Mouse (Mus musculus) embryo, embryonic 9.5 days (tissue): ENCODE results near the gene S100a7a.
A peak's percentile ranks its signal among the peaks of the same experiment; 100 is the strongest.

ENCODE experiments used
- DNase-seq: peaks from one replicate; pipeline ENCODE4 v3.0.0-alpha.2; 2017; ENCODE audit errors: extremely low spot score

The S100a7a gene

DNA sequence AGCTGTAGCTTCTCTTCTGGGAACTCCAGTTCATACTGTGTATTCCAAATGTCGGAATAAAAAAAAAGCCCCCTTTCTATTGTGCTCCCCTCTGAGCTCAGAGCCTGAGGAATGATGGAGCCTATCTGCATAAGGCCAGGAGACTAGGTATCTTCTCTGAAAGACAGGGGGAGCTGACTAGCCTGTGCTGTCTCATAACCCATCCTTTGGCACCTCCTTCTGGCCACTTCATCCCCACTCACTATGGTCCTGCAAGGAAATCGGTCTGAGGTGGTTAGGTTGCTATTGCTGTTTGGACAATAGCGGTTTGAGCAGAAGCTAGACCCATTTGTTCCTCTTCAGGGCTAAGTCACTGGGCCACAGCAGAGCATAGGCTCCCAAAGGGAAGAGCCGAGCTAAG is 26.0 kb upstream of the S100a7a start:
- peak; percentile 29 for DNase-seq

DNA sequence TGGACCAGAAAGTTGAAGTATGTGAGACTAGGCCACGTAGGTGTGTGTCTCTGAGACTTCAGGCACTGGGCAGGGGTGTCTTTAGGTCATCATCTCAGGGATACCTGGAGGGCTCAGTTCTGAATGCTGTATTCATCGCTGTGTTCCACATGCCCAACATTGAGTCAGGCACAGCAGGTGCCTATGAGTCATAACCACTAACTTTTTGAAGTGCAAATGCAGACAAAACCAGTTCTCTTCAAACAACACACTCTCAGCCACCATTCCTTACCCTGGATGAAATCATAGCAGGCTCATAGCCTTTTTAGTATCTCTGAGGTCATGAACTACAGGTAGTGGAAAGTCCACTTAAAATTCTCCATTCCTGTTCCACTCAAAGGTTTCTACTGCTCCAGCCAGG is 24.5 kb upstream of the S100a7a start:
- DNase-seq = no peak

DNA sequence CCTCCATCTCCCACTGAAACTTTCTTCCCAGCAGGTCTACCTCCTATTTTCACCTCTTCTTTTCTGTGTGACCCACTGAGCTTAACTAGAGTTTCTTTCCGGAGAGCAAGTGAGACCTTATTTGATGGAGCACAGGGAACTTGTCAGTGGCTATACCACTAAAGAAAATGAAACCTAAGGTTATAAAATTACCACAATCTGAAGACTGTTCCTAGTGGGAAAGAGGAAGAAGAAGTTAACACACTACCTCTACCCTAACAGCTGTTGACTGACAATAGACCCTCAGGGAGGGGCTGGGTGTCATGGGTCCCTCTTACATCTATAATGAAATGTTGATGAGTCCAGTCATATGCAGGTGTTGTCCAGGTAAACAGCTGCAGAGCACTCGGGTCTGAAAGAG is 21.8 kb upstream of the S100a7a start:
- DNase-seq = no peak

DNA sequence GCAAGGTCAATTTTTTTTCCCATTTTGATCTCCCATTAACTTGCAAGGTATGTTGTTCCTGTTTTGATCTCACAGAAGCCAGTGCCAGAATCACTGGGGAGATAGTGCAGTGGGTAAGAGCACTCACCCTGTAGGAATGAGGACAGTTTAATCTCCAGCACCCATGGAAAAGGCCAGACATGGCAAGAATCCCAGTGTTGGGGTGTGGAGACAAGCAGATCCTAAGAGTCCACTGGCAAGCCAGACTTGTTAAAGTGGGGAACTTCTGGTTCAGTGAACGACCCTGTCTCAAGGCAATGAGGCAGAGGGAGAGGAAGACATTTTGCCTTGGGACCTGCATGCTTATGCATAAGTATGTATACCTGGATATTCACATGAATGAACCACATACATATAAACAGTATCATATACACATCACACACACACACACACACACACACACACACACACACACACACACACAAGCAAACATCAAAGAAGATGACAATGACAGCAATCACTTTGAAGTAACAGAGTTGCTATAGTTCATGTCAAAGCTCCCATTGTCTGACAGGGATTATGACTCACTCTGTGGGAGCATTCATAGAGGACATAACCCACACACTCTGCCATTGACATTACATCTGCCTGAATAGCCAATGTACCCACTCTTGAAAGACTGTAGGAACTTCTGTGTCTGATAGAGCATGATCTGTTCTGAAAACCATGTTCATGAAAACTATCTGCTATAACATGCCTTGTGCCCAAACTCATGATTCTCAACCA is 15.1 kb upstream of the S100a7a start:
- DNase-seq = no peak

DNA sequence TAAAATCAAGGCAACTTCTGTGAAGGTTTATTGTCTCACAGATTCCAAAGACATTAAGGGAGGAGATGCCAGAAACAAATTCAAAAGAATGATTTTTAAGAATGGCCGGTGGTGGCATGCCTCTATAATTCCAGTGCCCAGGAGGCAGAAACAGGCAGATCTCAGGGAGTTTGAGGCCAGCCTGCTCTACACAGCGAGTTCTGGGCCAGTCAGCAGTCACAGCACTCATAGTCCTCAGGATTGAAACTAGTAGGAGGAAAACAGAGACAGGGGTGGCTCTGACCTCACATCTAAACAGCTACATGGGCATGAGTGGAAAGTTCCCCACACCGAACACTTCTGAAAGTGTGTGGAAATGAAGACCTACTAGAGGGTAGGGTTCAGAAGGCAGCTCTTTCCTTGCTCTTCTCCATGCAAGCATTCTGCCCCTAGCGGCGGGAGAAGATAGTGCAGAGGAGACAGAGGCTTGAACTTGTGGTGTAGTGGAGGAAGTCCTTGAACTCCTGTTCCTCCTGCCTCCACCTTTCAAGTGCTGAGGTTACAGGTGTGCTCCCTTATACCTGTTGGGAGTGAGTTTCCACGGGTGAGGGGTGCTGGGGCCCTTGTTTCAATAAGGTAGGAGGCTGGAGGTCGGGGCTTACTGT is 14.2 kb upstream of the S100a7a start:
- DNase-seq = peak; percentile 23

DNA sequence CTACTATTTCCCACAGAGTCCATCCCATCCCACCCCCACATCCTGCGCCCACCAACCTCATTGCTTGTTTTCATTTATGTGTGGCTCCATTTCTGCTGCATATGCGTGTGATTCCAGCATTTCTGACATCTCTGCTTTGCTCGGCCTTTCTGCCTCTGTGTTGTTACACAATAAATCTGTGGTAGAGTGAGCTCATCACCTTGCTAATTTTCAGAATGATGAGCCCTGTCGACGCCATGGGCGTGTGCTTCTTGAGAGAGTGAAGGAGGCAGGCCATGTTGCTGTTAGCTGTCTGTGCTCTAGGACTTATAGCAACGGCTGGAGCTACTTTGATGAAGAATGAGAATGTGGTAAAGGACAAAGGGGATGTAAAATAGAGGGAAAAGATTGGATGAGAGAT is 12.8 kb upstream of the S100a7a start:
- no peak for DNase-seq

DNA sequence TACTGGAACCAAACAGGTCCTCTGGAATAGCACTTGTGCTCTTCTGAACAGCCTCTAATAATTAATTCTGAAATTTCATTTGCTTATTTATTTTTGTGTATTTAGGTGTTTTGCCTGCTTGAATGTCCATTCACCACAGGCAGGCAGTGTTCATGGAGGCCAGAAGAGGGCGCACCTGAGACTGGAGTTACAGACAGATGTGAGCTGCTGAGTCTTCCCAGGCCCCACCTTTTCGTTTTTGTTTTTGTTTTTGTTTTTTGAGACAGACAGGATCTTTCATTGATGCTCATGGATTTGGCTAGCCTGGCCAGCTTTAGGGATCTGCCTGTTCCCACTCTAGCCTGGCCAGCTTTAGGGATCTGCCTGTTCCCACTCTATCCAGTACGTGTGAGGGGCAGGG is 9.6 kb upstream of the S100a7a start:
- DNase-seq = no peak

DNA sequence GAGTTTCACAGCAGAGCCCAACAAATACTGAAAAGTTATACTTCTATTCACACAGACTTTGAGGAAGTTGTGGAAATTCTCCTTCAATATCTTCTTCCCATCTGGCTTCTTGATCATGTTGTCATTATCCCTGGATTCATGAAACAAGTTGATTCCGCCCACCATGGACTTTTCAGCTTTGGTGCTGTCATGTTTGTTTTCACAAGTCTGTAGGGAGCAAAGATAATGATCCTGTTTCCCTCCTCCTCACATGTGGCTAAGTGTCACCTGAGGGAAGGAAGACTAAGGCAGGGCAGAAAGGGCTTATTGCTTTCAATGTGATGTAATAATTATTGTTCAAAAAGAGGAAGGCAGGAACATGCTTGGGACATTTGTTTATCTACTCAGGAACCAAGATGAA is 6.5 kb upstream of the S100a7a start:
- DNase-seq = no peak

DNA sequence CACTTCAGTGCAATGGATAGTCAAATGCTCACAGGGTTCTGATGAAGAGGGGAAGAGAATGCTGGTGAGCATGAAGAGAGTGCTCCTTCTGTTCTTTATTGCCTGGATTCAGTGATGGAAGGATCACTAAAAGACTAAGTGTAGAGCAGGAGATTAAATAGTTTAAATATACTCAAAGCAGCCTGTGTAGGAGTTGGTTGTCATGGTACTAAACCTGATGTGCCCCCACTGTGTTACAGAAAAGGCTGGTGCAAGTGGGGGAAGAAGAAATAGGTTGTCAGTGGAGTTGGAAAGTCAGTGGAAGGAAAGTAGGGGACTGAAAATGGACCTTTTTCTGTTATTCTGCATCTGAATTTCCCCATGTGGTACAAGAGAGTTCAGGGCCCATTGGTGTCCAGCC is 4.8 kb upstream of the S100a7a start:
- DNase-seq = no peak

DNA sequence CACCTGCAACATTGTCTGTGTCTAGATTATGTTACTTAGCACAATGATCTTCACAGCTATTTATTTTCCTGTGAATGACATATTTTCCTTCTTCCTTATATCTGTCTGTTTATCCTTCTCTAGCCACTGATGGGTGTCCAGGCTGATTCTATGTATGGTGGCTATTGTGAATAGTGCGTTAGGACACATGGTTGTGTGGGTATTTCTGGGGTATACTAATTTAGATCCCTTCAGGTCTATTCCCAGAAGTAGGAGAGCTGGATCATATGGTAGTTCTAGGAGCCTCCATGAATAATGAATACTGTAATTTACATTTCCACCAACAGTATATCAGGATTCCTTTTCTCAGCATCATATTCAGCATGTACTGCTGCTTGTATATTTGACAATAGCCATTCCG is 4.0 kb upstream of the S100a7a start:
- no peak for DNase-seq

DNA sequence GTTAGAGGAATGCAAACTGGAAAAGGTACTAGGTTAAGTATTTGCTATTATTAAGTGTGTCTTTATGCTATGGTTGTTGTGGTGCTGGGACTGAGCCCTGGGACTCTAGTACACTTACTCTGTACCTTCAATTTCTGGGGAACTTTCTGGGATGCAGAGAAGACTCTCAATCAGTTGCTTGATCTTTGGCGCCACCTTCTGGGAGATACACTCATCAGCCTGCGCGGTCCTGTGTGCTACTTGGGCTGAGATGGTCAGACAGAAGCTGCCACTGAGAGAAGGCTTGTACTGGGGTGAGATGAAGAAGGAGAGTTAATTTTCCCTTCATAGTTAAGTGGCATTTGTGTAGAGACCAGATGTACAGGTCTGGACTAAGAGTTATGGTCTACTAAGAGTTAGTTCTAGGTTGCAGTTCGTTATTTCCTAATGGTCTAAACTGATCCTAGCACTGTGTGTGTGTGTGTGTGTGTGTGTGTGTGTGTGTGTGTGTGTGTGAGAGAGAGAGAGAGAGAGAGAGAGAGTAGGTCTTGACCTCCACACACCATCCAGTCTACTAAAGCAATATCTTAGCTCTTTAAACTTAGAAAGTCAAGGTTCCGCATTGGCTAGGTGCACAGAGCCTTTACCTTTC is 824 bp upstream of the S100a7a start:
- peak; percentile 72 for DNase-seq

DNA sequence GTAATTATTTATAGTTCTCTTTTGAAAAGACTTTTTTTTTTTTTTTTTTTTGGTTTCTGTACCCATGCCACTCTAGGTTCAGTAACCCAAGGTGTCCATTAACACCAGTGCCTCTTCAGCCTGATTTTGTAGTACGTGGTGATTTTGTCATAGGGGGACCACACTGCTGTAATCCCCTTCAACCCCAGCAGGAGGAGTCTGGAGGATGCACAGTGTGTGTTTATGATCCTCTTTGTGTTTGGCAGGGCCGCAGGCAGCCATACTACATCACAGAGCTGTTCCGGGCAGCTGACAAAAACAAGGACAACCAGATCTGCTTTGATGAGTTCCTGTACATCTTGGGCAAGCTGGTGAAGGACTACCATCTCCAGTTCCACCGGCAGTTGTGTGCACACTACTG is 3.6 kb downstream of the S100a7a start:
- no peak for DNase-seq

DNA sequence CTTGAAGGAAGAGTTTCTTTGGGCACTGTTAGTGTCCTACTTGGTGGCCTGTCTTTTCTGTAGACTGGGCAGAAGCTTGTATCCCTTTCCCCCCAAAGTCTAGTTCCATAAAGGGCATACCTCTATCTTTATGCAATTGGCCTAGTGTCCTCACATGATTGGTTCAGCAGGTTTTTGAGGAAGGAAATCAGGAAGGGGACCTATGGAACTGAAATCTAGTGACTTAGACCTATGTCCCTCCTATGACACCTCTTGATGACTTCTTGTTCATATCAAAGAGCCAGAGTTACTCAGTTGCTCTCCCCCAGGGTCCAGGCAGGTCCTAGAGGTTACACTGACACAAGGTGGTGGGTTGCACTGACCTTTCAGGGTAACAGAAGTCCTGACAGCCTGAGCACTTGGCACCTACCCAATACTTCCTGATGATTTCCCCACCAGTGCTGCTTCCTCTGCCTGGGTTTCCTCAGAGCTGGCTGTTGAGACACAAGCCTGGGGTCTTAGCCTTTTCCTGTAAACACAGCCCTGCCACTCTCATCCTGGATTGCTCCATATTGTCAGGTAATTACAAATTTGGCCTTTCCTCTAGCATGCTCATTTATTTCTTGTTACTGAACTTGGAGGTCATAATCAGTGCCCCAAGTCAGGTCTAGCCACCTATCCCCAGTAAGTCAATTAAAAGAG is 5.7 kb downstream of the S100a7a start:
- DNase-seq = no peak

DNA sequence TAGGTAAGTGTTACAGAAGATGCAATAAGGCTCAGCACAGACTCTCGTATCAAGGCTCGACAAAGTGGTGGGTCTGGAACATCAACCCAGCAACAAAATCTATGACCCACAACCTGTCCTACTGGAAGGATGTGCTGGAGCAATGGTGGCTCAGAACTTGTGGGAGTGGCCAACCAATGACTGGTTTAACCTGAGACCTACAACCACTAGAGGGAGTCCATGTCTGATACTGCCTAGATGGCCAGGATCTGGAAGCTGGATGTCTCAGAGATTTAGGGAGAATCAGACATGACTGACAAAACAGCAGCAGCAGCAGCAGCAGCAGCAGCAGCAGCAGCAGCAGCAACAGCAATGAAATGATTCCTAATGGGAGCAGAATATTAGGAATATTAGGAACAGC is 10.4 kb downstream of the S100a7a start:
- DNase-seq = no peak

DNA sequence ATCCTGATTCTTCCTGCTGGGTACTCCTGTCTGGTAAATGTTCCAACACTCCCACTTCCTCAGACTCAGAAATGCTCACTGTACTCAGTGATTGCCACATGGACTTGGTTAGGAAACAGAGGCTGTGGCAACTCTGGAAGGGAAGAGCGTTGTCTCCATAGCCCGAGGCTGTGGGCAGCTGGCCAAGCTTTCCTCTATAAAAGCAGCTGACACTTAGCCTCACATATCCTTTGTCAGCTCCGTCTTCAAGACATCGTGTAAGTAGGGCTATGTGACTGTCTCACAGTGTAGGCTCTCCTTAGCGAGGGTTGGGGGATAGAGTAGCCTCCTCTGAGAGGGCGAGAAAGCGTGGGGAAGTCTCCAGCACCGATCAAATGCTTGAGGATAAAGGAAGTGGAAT is 15.0 kb downstream of the S100a7a start, which contains the start of gene S100a8:
Gene S100a8, plus strand, starts transcription at position 133 of the 400 bp plus-strand sequence.
- DNase-seq = no peak

DNA sequence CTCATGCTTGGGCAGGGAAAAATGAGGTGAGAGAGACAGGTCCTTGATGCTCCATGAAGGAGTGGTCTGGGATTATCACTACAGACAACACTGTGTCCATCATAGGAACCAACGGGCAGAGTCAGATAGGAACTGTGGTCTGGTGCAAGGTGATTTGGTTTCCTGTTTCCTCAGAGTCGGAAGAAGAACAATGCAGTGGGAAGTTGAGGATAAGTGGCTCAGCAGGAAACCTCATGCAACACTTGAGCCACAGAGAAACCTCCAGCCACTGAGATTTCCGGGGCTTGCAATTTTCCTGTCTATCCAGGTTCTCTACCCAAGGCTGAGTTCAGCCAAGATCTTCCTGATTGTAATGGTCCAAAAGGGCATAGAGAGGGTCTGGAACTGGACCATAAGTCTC is 24.8 kb downstream of the S100a7a start:
- no peak for DNase-seq

DNA sequence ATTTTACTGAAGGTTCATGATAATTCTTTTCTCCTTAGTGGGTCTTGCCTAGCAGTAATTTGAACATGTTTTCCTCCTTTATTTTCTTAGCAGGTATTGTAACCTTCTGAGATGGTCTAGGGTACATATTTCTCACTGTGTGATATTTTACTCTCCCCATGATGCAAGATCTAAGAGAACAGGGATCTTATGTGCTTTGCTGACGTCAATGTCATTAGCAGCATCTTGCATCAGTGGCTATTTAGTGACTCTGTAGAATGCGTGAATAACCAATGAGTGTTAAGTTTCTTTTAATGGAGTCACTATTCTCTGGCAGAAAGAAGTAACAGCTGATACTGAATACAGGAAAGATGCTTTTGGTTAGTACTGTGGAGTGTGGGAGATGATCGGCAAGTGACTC is 30.1 kb downstream of the S100a7a start:
- DNase-seq = no peak

DNA sequence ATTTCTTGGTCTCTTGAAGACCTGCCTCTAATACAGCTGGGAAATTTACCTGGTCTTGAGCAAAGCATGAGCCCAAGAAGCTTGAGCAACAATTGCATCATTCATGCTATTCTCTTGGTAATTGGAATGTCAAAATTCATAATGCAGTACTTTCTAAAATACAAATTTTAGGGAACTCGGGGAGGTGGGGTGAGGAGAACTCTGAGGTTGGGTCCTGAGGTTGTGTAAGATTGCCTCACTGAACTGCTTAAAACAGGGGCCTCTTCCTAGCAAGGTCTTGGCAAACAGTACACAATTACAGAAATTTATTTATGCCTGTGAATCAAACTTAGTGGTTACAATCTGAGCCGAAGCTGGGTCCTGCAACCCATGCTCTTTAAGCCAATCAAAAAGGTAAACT is 33.0 kb downstream of the S100a7a start:
- no peak for DNase-seq

DNA sequence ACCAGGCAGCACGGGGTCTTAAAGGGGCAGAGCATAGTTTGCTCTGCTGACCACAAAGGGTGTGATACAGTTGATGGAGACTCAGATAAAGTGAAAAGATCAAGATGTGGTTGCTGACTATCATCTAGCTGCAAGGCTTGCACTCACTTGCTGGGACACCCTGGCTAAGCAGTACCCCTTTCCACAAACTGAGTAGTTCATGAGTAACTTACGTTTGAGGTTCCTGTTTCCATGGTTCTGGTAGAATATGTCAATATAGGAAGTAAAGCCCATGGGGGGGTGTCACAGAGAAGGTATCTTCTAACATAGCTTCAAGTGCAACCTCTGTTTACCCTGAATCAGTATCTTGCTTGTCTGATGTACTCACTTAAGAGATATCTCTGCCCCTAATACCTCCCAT is 39.7 kb downstream of the S100a7a start:
- DNase-seq = no peak

DNA sequence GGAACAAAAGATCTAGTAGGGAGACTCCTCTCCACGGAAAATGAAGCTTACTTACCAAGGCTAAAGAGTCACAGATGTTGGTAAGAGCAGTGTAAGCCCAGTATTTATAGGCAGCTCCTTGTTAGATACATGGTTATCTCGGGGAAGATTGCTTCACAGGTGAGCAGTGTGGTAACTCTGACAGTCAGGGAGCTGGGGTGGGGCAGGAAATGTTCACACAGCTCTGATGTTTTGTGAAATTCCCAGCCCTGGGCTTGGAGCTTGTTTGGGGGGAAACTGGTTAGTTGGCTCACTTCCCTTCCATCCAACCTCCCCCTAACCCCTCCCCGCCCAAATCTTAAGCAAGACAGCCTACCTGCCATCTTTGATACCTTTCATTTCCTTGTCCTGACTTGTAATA is 41.8 kb downstream of the S100a7a start, which contains the start of gene S100a9:
Gene S100a9, minus strand, starts transcription at position 109 of the 400 bp plus-strand sequence.
- no peak for DNase-seq

DNA sequence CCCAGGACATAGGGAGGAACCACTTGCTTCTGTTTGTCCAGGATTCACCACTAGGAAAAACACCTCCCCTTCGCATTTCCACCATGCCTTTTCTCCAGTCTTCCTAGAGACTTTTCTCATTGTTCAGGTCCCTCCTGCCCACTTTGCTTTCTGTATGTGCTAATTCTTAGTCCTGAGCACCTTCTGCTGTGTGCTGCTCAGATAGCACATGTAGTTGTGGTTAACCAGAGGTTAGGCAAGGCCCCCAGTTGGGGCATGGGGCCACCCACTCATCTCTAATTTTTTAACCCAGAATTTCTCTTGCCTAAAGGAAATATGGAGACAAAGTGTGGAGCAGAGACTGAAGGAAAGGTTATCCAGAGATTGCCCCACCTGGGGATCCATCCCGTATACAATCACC is 48.4 kb downstream of the S100a7a start:
- DNase-seq = no peak
